Mouse (Mus musculus) kidney, adult 18-20 months (tissue): ENCODE measurements around the gene Tor4a.
A peak's percentile ranks its signal among the peaks of the same experiment; 100 is the strongest.

Experiments used
- DNase-seq: peaks from one replicate; pipeline ENCODE4 v3.0.0; 2021

Tor4a gene

GRCm38 (mm10) chr2:25169778-25170177 is 26.9 kb downstream of the Tor4a start:
- DNase-seq = no peak

- DNase-seq = no peak
Measured at GRCm38 (mm10) chr2:25168665-25168978, 28.1 kb downstream of the Tor4a start.

GRCm38 (mm10) chr2:25167919-25168664 is 28.6 kb downstream of the Tor4a start:
- peak; percentile 59 for DNase-seq

DNA sequence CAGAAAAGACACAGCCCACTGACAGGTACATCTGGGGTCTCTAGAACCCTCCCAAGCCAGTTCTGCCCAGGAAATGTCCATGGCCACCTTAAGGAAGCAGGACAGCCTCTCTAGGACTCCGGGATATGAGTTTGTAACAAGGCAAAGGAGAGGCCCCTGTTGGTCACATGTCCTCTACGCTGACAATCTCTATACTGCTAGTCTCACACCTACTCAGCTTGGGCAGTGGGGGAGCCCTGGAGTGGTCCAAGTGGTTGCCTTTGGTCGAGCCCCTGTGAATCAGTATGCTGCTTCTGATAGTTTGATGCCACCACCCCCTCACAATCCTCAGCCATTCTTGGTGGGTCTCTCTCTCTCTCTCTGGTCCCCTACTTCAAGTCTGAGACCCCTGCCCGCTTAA is 29.2 kb downstream of the Tor4a start:
- DNase-seq = no peak

GRCm38 (mm10) chr2:25157655-25158054 is 39.0 kb downstream of the Tor4a start:
- no peak for DNase-seq

DNA sequence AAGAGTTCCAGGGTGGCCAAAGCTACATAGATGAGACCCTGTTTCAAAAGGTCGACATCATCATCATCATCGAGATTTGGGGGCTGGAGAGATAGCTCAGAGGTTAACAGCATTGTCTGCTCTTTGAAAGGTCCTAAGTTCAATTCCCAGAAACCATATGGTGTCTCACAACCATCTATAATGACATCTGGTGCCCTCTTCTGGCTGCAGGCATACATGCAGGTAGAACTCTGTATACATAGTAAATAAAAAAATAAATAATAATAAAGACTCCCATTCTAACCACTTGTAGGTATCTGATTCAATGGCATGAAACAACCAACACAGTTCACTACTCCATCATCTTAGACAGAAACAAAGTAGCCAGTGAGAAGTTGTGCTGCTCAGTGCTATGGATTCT is 39.7 kb downstream of the Tor4a start:
- no peak for DNase-seq

DNA sequence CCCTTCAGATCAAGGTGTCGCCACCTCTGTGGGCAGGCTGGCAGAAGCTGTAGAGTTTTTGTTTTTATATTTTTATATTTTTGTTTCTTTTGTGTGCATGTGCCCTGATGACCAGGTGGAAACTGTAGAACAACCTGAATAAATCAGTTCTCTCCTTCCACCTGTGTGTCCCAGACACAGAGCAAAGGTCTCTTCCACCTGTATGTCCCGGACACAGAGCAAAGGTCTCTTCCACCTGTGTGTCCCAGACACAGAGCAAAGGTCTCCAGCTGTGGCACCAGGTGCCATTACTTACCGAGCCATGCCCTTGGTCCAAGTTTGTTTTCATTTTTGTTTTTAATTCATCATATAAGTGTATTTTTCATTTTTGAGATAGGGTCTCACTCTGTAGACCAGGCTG is 40.5 kb downstream of the Tor4a start:
- DNase-seq = no peak

DNA sequence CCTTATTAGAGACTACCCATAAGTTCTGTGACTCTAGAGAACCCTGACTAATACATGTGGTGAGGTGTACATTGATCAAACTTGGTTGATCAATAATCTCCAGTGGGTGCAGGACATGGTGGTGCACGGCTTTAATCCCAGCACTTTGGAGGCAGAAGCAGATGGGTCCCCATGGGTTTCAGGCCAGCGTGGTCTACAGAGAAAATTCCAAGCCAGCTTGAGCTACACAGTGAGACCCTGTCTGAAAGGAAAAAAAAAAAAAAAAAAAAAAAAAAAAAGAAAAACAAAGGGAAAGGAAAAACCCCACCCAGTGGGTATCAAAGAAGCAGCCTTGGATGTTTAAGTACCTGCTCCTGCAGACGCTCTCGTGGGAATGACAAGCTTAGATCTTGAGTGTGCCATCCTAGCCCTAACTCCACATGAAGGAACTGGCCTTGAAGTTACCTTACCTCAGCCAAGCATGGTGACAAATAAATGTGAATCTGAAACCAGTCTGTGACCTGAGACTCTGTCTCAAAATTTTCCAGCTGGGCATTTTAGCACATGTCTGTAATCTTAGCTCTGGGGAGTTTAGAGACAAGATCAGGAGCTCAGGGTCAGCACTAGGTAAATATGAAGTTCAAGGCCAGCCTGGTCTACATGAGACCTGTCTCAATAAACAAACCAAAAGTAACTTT is 45.3 kb downstream of the Tor4a start:
- no peak for DNase-seq

DNA sequence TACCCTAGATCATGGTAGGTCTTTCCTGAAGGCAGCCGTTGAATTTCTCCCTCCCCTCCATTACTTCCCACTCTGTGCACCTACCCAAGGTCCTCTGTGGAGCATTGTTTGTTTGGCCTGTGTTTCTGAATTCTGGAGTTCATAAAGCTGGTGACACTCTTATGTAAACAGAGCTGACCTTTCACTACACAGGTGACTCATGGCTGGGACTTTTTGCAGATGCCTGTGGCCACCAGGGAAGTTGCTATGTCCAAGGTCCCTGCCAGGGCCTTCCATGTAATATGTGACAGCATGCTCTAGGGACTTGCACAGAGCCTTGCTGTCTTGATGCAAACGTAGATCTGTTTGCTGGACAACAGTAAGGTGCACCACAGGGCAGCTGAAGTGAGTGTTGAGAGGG is 47.0 kb downstream of the Tor4a start:
- no peak for DNase-seq

GRCm38 (mm10) chr2:25147892-25148291 is 48.8 kb downstream of the Tor4a start:
- no peak for DNase-seq

DNA sequence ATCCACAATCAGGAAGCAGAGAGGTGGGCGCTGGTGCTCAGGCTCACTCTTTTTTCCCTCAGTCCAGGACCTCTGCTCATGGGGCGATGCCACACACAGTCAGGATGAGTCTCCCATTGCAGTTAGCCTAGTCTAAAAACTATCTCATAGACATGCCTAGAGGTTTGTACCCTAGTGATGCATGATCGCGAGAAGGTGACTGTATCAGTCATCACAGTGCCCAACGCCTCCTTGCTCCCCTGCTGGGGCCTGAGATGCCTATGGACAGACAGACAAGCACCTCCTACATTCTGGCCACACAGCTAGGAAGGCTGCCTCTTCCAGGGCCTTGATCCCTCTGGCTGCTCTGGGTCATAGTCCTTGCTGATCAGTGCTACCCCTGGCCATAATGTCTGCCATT is 49.3 kb downstream of the Tor4a start:
- DNase-seq = no peak

DNA sequence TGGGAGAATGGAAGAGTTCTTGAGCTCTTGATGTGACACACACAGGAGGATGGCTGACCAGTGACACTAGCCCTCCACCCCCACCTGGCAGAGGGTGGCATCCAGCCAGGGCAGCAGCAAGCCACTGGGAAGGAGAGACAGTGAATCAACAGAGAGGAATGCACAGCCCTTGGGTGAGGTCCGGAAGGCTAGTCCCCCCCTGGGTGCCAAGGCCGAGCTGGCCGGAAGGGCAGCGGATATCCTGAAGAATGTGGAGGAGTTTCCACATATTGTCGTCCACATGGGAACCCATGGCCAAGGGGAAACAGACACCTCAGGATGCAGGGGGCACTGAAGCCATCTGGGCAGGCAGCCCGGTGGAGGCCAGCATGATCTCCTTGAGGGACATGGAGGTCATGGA is 51.3 kb downstream of the Tor4a start:
- DNase-seq = peak; percentile 59
